Mouse (Mus musculus): ENCODE data around the gene Fam83e.

GRCm38 (mm10) chr7:45727625-45728024 lies 6.6 kb downstream of the Fam83e start:
- no peak for TF ChIP-seq CTCF (IDR thresholded peaks at IDR 0.05; ENCODE audit: insufficient read depth, low read length)
- TF ChIP-seq POLR2A (IDR thresholded peaks at IDR 0.05; ENCODE audit: borderline replicate concordance, extremely low read depth, low read depth, low read length): no peak
